Mouse (Mus musculus) heart, postnatal 0 days (tissue): ENCODE measurements around the gene Tk1. TPM values are rescaled to one million over a fixed set of nuclear protein-coding genes. Genes with fewer than 3 reads are reported as not detected.
A peak's percentile ranks its signal among the peaks of the same experiment; 100 is the strongest.

ENCODE experiments used
- ATAC-seq: fragments of 200-750 bp; cut with Nextera tagmentation; 2 replicates; pipeline ENCODE4 v1.8.0; 2017; ENCODE audit warnings: low read depth, moderate number of reproducible peaks, moderate library complexity; ENCODE audit not compliant: insufficient read depth
- DNase-seq: peaks from one replicate; pipeline ENCODE4 v3.0.0-alpha.2; 2016; ENCODE audit warnings: low spot score
- H3K27ac ChIP-seq: fragments of 300-500 bp; sonication (generic); 2 replicates; pipeline ENCODE4 v1.5.1; 2014; ENCODE audit warnings: low read depth, mild to moderate bottlenecking
- H3K27me3 ChIP-seq: fragments of 300-500 bp; sonication (generic); 2 replicates; pipeline ENCODE4 v1.6.1; 2014; ENCODE audit warnings: low read length, mixed read lengths; ENCODE audit not compliant: control insufficient read depth, insufficient read depth
- H3K36me3 ChIP-seq: fragments of 300-500 bp; sonication (generic); replicated peaks from 2 replicates; pipeline ENCODE4 v1.6.1; 2014; ENCODE audit warnings: low read length, mixed read lengths; ENCODE audit not compliant: control insufficient read depth, insufficient read depth
- H3K4me1 ChIP-seq: fragments of 300-500 bp; sonication (generic); 2 replicates; pipeline ENCODE4 v1.6.1; 2014; ENCODE audit warnings: antibody characterized with exemption; ENCODE audit not compliant: control insufficient read depth, insufficient read depth
- H3K4me2 ChIP-seq: fragments of 300-500 bp; sonication (generic); 2 replicates; pipeline ENCODE4 v1.6.1; 2014; ENCODE audit warnings: low read depth, mild to moderate bottlenecking, low read length, moderate library complexity
- H3K4me3 ChIP-seq: fragments of 300-500 bp; sonication (generic); 2 replicates; pipeline ENCODE4 v1.5.1; 2014; ENCODE audit warnings: low read depth, low read length
- H3K9ac ChIP-seq: fragments of 300-500 bp; sonication (generic); replicated peaks from 2 replicates; pipeline ENCODE4 v1.6.1; 2014; ENCODE audit warnings: low read depth, low read length, mixed read lengths
- H3K9me3 ChIP-seq: fragments of 300-500 bp; sonication (generic); replicated peaks from 2 replicates; pipeline ENCODE4 v1.6.1; 2016; ENCODE audit warnings: low read length; ENCODE audit not compliant: control insufficient read depth
- CTCF ChIP-seq: IDR thresholded peaks from 2 replicates; pipeline ENCODE4 v1.5.1; 2016; ENCODE audit warnings: antibody characterized with exemption, control low read depth, low read depth
- EP300 ChIP-seq: IDR thresholded peaks from 2 replicates; pipeline ENCODE4 v1.6.1; 2016; ENCODE audit warnings: antibody characterized with exemption, low read depth
- WGBS: fragments of 180-500 bp; shearing (Covaris S2); extraction: QIAGEN DNeasy Blood & Tissue Kit; methylation state at CpG from one replicate; pipeline ENCODE4 v1.1.7; 2014; 5-methylcytosine and 5-hydroxymethylcytosine counted together
- polyA plus RNA-seq: library from polyadenylated mRNA; unstranded; fragments of >200 nt; fragmentation: Nextera tagmentation; extraction: Ambion mirVana; gene quantifications from 2 replicates; pipeline ENCODE4 v1.2.1, GENCODE M21; 2015
- total RNA-seq: library from RNA; depleted of rRNA; stranded (reverse); fragments of >200 nt; gene quantifications from 2 replicates; pipeline ENCODE4 v1.2.3, GENCODE M21; 2014; ENCODE audit warnings: low replicate concordance

The Tk1 gene
- total and polyA plus RNA-seq, 2 experiments from 2014 or later, result 41.4 to 103 TPM

GRCm38 (mm10) chr11:117786294-117786693 is 39.6 kb downstream of the Tk1 start:
- WGBS, result 12% methylated on average over 10 of the region's 10 CpGs
- Histone ChIP-seq H3K4me2 (no peak overlapping the region), H3K4me3 (no peak overlapping the region), H3K27ac (no peak overlapping the region), H3K27me3 (0 out of 2 replicates have a peak, but pooled peaks cover 3% of the 10 kb centered on the region), H3K36me3 (no peaks in the 10 kb centered on the region), H3K4me1 (peaks cover 14% of the 10 kb centered on the region), H3K9me3 (no peaks in the 10 kb centered on the region), H3K9ac (no peak overlapping the region)
- TF ChIP-seq EP300 (no peak), CTCF (peak; percentile 80)
- DNase-seq, result peak; percentile 52
- ATAC-seq, result no peak

- Histone ChIP-seq H3K9ac (no peak overlapping the region), H3K4me3 (peak overlapping the region; percentile 54; the same call in 1 of the 2 replicates), H3K27me3 (no peaks in the 10 kb centered on the region), H3K36me3 (no peaks in the 10 kb centered on the region), H3K4me1 (peaks cover 26% of the 10 kb centered on the region), H3K27ac (peak overlapping the region; percentile 49), H3K9me3 (no peaks in the 10 kb centered on the region), H3K4me2 (peak overlapping the region; percentile 88)
- no peak for TF ChIP-seq EP300
- no peak for TF ChIP-seq CTCF
- WGBS, result 53% methylated on average over 10 of the region's 10 CpGs
- DNase-seq (no peak), ATAC-seq (no peak)
Observed at GRCm38 (mm10) chr11:117783683-117784309, 42.1 kb downstream of the Tk1 start.

GRCm38 (mm10) chr11:117783089-117783488 is 42.8 kb downstream of the Tk1 start:
- H3K36me3 ChIP-seq, result no peaks in the 10 kb centered on the region
- TF ChIP-seq EP300 (no peak), CTCF (peak; percentile 46)
- 3% methylated on average over 31 of the region's 31 CpGs for WGBS
- H3K9ac ChIP-seq, result peak overlapping the region; percentile 44
- no peaks in the 10 kb centered on the region for H3K9me3 ChIP-seq
- H3K4me2 ChIP-seq, result peak overlapping the region; percentile 88
- H3K27me3 ChIP-seq, result no peaks in the 10 kb centered on the region
- H3K4me3 ChIP-seq, result peak overlapping the region; percentile 54
- ATAC-seq, result peak; percentile 3; the same call in 1 of the 2 replicates
- no peak for DNase-seq
- peak overlapping the region; percentile 97 for H3K27ac ChIP-seq
- peaks cover 30% of the 10 kb centered on the region for H3K4me1 ChIP-seq

DNA sequence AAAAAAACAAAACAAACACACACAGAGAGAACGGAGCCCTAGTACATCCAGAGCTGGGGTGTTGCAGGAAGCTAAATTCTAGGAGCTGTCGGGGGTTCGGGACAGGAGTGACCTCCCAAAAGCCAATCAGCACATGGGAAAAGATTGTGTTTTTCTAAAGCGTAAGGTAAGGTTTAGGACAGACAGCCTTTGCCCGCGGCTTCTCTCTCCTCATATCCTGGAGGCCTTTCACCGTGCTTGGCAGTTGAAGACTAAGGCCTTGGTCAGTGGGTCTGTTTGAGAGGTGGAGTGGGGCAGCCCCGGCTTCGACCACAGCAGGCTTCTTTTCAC is 43.2 kb downstream of the Tk1 start:
- no peaks in the 10 kb centered on the region for H3K27me3 ChIP-seq
- no peaks in the 10 kb centered on the region; the same call in 1 of the 2 replicates for H3K36me3 ChIP-seq
- TF ChIP-seq CTCF (no peak), EP300 (no peak)
- DNase-seq (no peak), ATAC-seq (no peak)
- WGBS, result 57% methylated on average over 9 of the region's 9 CpGs
- peak overlapping the region; percentile 54 for H3K4me3 ChIP-seq
- H3K9ac ChIP-seq, result peak overlapping the region; percentile 44
- peak overlapping the region; percentile 88 for H3K4me2 ChIP-seq
- H3K9me3 ChIP-seq, result no peaks in the 10 kb centered on the region
- H3K4me1 ChIP-seq, result peaks cover 30% of the 10 kb centered on the region
- peak overlapping the region; percentile 97 for H3K27ac ChIP-seq

DNA sequence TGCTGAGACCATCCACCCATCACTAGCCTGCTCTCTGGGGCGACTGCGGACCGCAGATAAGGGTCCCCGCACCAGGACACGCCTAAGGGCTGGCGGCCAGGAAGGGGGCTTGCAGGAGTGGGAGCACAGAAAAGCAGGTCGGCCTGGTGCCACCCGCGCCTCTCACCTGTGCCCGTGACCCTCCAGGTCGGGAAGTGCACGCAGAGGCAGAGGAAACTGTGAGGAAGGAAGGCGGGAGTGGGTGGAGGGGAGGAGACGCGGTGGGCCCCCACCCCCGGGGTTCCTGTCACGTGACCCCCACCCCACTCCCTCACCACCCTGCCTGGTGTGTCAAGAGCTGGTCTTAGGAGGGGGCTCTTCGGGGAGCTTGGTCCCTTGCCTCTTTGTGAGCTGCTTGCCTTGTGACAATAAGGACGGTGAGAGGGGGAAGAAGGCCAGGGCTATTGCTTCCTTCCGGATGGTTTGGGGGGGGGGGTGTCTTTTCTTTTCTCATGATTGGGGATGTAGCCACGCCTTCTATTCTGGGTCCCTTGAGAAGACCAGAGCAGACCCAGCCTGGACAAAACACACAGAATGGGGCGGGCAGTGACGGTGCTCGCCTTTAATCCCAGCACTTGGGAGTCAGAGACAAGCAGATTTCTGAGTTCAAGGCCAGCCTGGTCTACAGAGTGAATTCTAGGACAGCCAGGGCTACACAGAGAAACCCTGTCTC is 43.7 kb downstream of the Tk1 start, which contains the start of the genes Tmc8 and Tmc6:
Gene Tmc8 (plus strand): TSS at position 84 of the 712 bp plus-strand sequence.
Gene Tmc6 (minus strand): TSS at position 206 of the 712 bp plus-strand sequence.
- Histone ChIP-seq H3K27ac (peak within 1 kb of the TSS; percentile 97), H3K4me1 (peaks cover 30% of the 10 kb centered on the region), H3K9ac (peak within 1 kb of the TSS; percentile 64), H3K4me3 (peak within 1 kb of the TSS; percentile 54), H3K9me3 (no peaks in the 10 kb centered on the region), H3K4me2 (peak within 1 kb of the TSS; percentile 88), H3K36me3 (peaks cover 5% of the 10 kb centered on the region; the same call in 1 of the 2 replicates), H3K27me3 (no peaks in the 10 kb centered on the region)
- no peak for DNase-seq
- no peak for TF ChIP-seq EP300
- TF ChIP-seq CTCF, result no peak
- WGBS, result 32% methylated on average over 21 of the region's 24 CpGs
- ATAC-seq, result no peak
